Mouse (Mus musculus) CD4-positive, CD25-positive, alpha-beta regulatory T cell, adult 4 months (primary cell): Measurements from ENCODE around the gene Mrpl45. TPM values are rescaled to one million over a fixed set of nuclear protein-coding genes. Genes with fewer than 3 reads are reported as not detected.
"Not testable (repeated sequence)": the region's sequence is repeated elsewhere in the genome, so short reads cannot be mapped to it uniquely, and the experiment has no call there.

Experiments used
- ATAC-seq: one replicate; pipeline ENCODE4 v1.8.0; 2017
- polyA plus RNA-seq, 2 experiments: library from polyadenylated mRNA; unstranded; fragments of 100-300 nt; shearing (Covaris generic); gene quantifications; one replicate each; pipeline ENCODE4 v1.2.1; 2017

Mrpl45 gene
- polyA plus RNA-seq, 2 experiments from 2014 or later = 38.8 to 42.3 TPM

- ATAC-seq = no peak
Measured at GRCm38 (mm10) chr11:97299939-97300338, 15.6 kb upstream of the Mrpl45 start.

GRCm38 (mm10) chr11:97301406-97301805 lies 14.1 kb upstream of the Mrpl45 start:
- ATAC-seq = no peak

GRCm38 (mm10) chr11:97302231-97302781 lies 13.2 kb upstream of the Mrpl45 start:
- ATAC-seq = no peak

GRCm38 (mm10) chr11:97304631-97305030 lies 10.9 kb upstream of the Mrpl45 start:
- no peak for ATAC-seq

GRCm38 (mm10) chr11:97307294-97308069 lies 8.0 kb upstream of the Mrpl45 start:
- ATAC-seq = no peak

GRCm38 (mm10) chr11:97308806-97309450 lies 6.6 kb upstream of the Mrpl45 start:
- peak; percentile 27 for ATAC-seq

- peak; percentile 35 for ATAC-seq
Measured at GRCm38 (mm10) chr11:97309451-97309836, 6.1 kb upstream of the Mrpl45 start.

GRCm38 (mm10) chr11:97309911-97310571 lies 5.5 kb upstream of the Mrpl45 start:
- peak; percentile 76 for ATAC-seq

- no peak for ATAC-seq
Measured at GRCm38 (mm10) chr11:97310895-97311631, 4.5 kb upstream of the Mrpl45 start.

GRCm38 (mm10) chr11:97312871-97313270 lies 2.6 kb upstream of the Mrpl45 start:
- ATAC-seq = not testable (repeated sequence)

GRCm38 (mm10) chr11:97314110-97314509 lies 1.4 kb upstream of the Mrpl45 start:
- ATAC-seq = no peak

GRCm38 (mm10) chr11:97314751-97315503 lies 589 bp upstream of the Mrpl45 start:
- ATAC-seq = peak; percentile 4

- ATAC-seq = no peak
Measured at GRCm38 (mm10) chr11:97321197-97321596, 5.7 kb downstream of the Mrpl45 start.

- ATAC-seq = peak; percentile 93
Measured at GRCm38 (mm10) chr11:97321894-97322600, 6.5 kb downstream of the Mrpl45 start.

- ATAC-seq = no peak
Measured at GRCm38 (mm10) chr11:97325224-97325623, 9.7 kb downstream of the Mrpl45 start.

GRCm38 (mm10) chr11:97328148-97328547 lies 12.6 kb downstream of the Mrpl45 start:
- ATAC-seq = no peak

- no peak for ATAC-seq
Measured at GRCm38 (mm10) chr11:97330315-97330714, 14.8 kb downstream of the Mrpl45 start.

GRCm38 (mm10) chr11:97331231-97332190 lies 16.0 kb downstream of the Mrpl45 start:
- ATAC-seq = no peak

GRCm38 (mm10) chr11:97333044-97333443 lies 17.5 kb downstream of the Mrpl45 start:
- ATAC-seq = no peak

- ATAC-seq = no peak
Measured at GRCm38 (mm10) chr11:97333896-97334295, 18.4 kb downstream of the Mrpl45 start.
